Mouse (Mus musculus) ES-Bruce4 (cell line): ENCODE measurements around the gene Iars.

Experiments used
- CTCF ChIP-seq: IDR thresholded peaks from one replicate; pipeline ENCODE4 v1.8.1; 2011; ENCODE audit warnings: low read depth, low read length
- EP300 ChIP-seq: IDR thresholded peaks from 2 replicates; pipeline ENCODE4 v1.6.1; 2011; ENCODE audit warnings: low read depth, low read length; ENCODE audit not compliant: insufficient read depth
- POLR2A ChIP-seq: IDR thresholded peaks from one replicate; pipeline ENCODE4 v1.8.1; 2011; ENCODE audit warnings: low read length; ENCODE audit not compliant: insufficient read depth

DNA sequence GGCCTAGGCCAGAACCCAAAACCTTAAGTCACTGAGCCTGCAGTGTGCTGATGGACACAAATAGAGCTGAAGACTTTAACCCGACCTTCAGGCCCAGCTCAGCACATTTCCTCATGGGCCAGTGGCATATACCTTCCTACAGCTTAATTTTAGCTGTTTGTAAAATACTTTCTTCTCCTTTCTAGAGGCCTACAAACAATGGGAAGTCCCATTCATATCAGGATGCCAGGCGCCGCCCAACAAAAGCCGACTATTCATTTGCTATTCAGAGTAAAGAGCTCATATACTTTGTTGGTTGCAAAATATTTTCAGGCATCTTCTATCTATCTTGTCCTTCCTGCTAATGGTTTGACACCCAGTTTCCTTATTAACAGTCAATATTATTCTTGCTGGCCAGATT lies 76.1 kb downstream of the Iars start:
- TF ChIP-seq CTCF = no peak
- TF ChIP-seq POLR2A = no peak
- no peak for TF ChIP-seq EP300
